Mouse (Mus musculus): Measurements from ENCODE around the gene Gm37240. TPM values are rescaled to one million over a fixed set of nuclear protein-coding genes. Genes with fewer than 3 reads are reported as not detected.

The Gm37240 gene
- polyA plus RNA-seq, 1 experiment from 2014 or later, result 3.3 TPM

DNA sequence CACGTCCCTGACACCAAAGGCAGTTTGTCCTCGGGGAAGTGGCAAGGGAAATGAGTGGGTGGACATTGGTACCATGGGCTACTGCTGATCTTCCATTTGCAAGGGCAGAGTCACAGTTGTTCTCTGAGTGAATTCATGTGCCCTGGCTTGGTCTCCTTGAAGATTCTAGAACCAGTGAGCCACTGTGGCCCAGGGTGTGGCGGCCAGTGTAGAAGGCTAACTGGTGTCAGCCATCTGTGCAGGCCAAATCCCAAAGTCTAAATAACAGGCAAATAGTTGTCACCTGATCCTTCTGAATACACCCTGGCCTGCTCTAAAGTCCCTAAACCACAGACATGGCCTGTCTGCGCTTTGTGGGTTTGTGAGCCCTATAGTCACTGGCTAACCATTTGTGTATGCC, 898.4 kb downstream of the Gm37240 start:
- Histone ChIP-seq H3K4me1 (replicated peaks; ENCODE audit: control insufficient read depth, insufficient read depth, low read length) (no peaks in the 10 kb centered on the region), H3K4me2 (replicated peaks; ENCODE audit: low read depth) (no peak overlapping the region), H3K27me3 (replicated peaks; ENCODE audit: control insufficient read depth, insufficient read depth, low read length) (no peaks in the 10 kb centered on the region), H3K36me3 (ENCODE audit: control insufficient read depth, insufficient read depth) (no peaks in the 10 kb centered on the region), H3K9ac (ENCODE audit: low read depth, low read length) (no peak overlapping the region), H3K4me3 (ENCODE audit: low read depth, low read length) (no peak overlapping the region), H3K9me3 (ENCODE audit: control insufficient read depth) (no peaks in the 10 kb centered on the region), H3K27ac (ENCODE audit: low read depth, low read length) (no peak overlapping the region)
- TF ChIP-seq CTCF (IDR thresholded peaks at IDR 0.05; ENCODE audit: low read depth), result no peak
- 90% methylated on average over 4 of the region's 4 CpGs for WGBS
- ATAC-seq, result no peak

- Histone ChIP-seq H3K4me1 (replicated peaks; ENCODE audit: control insufficient read depth, insufficient read depth, low read length) (no peaks in the 10 kb centered on the region), H3K27me3 (replicated peaks; ENCODE audit: control insufficient read depth, insufficient read depth, low read length) (no peaks in the 10 kb centered on the region), H3K9me3 (ENCODE audit: control insufficient read depth) (no peaks in the 10 kb centered on the region), H3K4me3 (ENCODE audit: low read depth, low read length) (no peak overlapping the region), H3K9ac (ENCODE audit: low read depth, low read length) (no peak overlapping the region), H3K36me3 (ENCODE audit: control insufficient read depth, insufficient read depth) (no peaks in the 10 kb centered on the region), H3K4me2 (replicated peaks; ENCODE audit: low read depth) (no peak overlapping the region), H3K27ac (ENCODE audit: low read depth, low read length) (no peak overlapping the region)
- no peak for TF ChIP-seq CTCF (IDR thresholded peaks at IDR 0.05; ENCODE audit: low read depth)
- no peak for ATAC-seq
- WGBS, result 79% methylated on average over 8 of the region's 8 CpGs
These were observed 902.1 kb downstream of the Gm37240 start for GRCm38 (mm10) chr3:84985121-84985625.

DNA sequence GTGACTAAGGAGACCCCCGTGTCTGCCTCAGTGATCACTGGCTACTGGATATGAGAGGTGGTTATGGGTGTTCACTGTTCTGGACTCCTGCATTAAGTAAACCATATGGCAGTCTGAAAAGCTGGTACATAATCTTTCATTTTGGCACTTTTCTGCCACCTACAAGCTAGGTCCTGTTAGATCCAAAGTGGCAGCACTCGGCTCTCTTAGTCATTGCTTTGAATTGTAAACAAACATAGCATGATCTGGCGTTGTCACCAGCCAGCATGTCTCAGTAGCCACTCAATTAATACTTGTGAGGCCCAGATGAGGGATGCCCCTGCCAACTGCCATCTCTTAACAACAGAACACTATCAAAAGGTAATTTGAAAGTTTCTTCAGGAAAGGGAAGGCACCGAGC, 904.6 kb downstream of the Gm37240 start:
- no peaks in the 10 kb centered on the region for H3K27me3 ChIP-seq (replicated peaks; ENCODE audit: control insufficient read depth, insufficient read depth, low read length)
- H3K4me1 ChIP-seq (replicated peaks; ENCODE audit: control insufficient read depth, insufficient read depth, low read length), result no peaks in the 10 kb centered on the region
- H3K36me3 ChIP-seq (ENCODE audit: control insufficient read depth, insufficient read depth), result 0 out of 2 replicates have a peak, but pooled peaks cover 4% of the 10 kb centered on the region
- no peak for ATAC-seq
- H3K4me3 ChIP-seq (ENCODE audit: low read depth, low read length), result no peak overlapping the region
- 50% methylated on average over 4 of the region's 4 CpGs for WGBS
- no peak overlapping the region for H3K9ac ChIP-seq (ENCODE audit: low read depth, low read length)
- H3K27ac ChIP-seq (ENCODE audit: low read depth, low read length), result no peak overlapping the region
- no peaks in the 10 kb centered on the region for H3K9me3 ChIP-seq (ENCODE audit: control insufficient read depth)
- no peak overlapping the region for H3K4me2 ChIP-seq (replicated peaks; ENCODE audit: low read depth)
- no peak for TF ChIP-seq CTCF (IDR thresholded peaks at IDR 0.05; ENCODE audit: low read depth)

- Histone ChIP-seq H3K36me3 (ENCODE audit: control insufficient read depth, insufficient read depth) (peaks cover 17% of the 10 kb centered on the region), H3K4me1 (replicated peaks; ENCODE audit: control insufficient read depth, insufficient read depth, low read length) (no peaks in the 10 kb centered on the region), H3K27ac (ENCODE audit: low read depth, low read length) (no peak overlapping the region), H3K9me3 (ENCODE audit: control insufficient read depth) (no peaks in the 10 kb centered on the region), H3K27me3 (replicated peaks; ENCODE audit: control insufficient read depth, insufficient read depth, low read length) (no peaks in the 10 kb centered on the region), H3K4me2 (replicated peaks; ENCODE audit: low read depth) (no peak overlapping the region), H3K4me3 (ENCODE audit: low read depth, low read length) (no peak overlapping the region), H3K9ac (ENCODE audit: low read depth, low read length) (no peak overlapping the region)
- no peak for ATAC-seq
- TF ChIP-seq CTCF (IDR thresholded peaks at IDR 0.05; ENCODE audit: low read depth), result no peak
- WGBS, result 97% methylated on average over 2 of the region's 2 CpGs
These were observed 907.2 kb downstream of the Gm37240 start for GRCm38 (mm10) chr3:84980158-84980557.

DNA sequence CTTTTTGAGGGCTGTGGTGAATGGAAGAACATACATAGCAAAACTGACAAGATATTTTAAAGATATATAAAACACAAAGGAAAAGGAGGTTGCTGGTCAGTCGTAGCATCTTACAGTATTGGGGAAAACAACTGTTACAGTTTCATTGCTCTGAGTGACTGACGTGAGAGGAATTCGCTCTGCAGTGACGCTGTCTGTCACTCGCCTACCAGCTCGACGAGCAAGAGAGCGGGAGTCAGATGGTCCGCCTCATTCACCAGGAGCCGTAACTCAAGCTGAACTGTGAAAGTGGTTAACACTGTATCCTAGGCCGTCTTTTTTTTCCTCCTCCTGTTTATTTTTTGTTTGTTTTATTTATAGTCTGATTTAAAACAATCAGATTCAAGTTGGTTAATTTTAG, 908.6 kb downstream of the Gm37240 start:
- no peaks in the 10 kb centered on the region for H3K27me3 ChIP-seq (replicated peaks; ENCODE audit: control insufficient read depth, insufficient read depth, low read length)
- H3K27ac ChIP-seq (ENCODE audit: low read depth, low read length), result no peak overlapping the region
- WGBS, result 92% methylated on average over 11 of the region's 11 CpGs
- no peak overlapping the region for H3K9ac ChIP-seq (ENCODE audit: low read depth, low read length)
- no peak overlapping the region for H3K4me2 ChIP-seq (replicated peaks; ENCODE audit: low read depth)
- no peaks in the 10 kb centered on the region for H3K4me1 ChIP-seq (replicated peaks; ENCODE audit: control insufficient read depth, insufficient read depth, low read length)
- no peak overlapping the region for H3K4me3 ChIP-seq (ENCODE audit: low read depth, low read length)
- no peak for TF ChIP-seq CTCF (IDR thresholded peaks at IDR 0.05; ENCODE audit: low read depth)
- no peak for ATAC-seq
- H3K9me3 ChIP-seq (ENCODE audit: control insufficient read depth), result no peaks in the 10 kb centered on the region
- H3K36me3 ChIP-seq (ENCODE audit: control insufficient read depth, insufficient read depth), result peaks cover 17% of the 10 kb centered on the region

- no peak overlapping the region for H3K27ac ChIP-seq (ENCODE audit: low read depth, low read length)
- no peaks in the 10 kb centered on the region for H3K4me1 ChIP-seq (replicated peaks; ENCODE audit: control insufficient read depth, insufficient read depth, low read length)
- no peaks in the 10 kb centered on the region for H3K27me3 ChIP-seq (replicated peaks; ENCODE audit: control insufficient read depth, insufficient read depth, low read length)
- TF ChIP-seq CTCF (IDR thresholded peaks at IDR 0.05; ENCODE audit: low read depth), result no peak
- WGBS, result 92% methylated on average over 9 of the region's 9 CpGs
- no peaks in the 10 kb centered on the region for H3K9me3 ChIP-seq (ENCODE audit: control insufficient read depth)
- H3K36me3 ChIP-seq (ENCODE audit: control insufficient read depth, insufficient read depth), result peaks cover 25% of the 10 kb centered on the region
- ATAC-seq, result no peak
- no peak overlapping the region for H3K9ac ChIP-seq (ENCODE audit: low read depth, low read length)
- H3K4me3 ChIP-seq (ENCODE audit: low read depth, low read length), result no peak overlapping the region
- H3K4me2 ChIP-seq (replicated peaks; ENCODE audit: low read depth), result no peak overlapping the region
These were observed 913.1 kb downstream of the Gm37240 start for GRCm38 (mm10) chr3:84974193-84974592.

DNA sequence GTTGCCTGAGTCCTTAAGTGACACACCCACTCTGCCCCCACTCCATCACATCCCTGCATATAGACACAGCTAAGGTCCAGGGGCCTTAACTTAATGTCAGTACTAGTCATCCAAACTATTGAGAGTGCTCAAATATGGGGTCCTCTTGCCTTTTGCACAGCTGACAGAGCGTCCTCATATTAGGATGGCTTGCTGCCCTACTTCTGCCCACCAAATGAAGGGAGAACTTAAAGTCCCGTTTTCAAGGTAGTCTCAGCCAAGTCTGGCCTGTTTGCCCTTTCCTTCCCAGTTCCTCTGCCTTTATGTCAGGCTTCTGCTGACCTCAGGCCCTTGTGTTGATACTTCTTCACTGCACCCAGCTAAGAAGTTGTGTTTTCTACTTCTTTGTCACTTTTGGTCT, 914.4 kb downstream of the Gm37240 start:
- Histone ChIP-seq H3K4me2 (replicated peaks; ENCODE audit: low read depth) (no peak overlapping the region), H3K9ac (ENCODE audit: low read depth, low read length) (no peak overlapping the region), H3K9me3 (ENCODE audit: control insufficient read depth) (no peaks in the 10 kb centered on the region), H3K4me1 (replicated peaks; ENCODE audit: control insufficient read depth, insufficient read depth, low read length) (no peaks in the 10 kb centered on the region), H3K4me3 (ENCODE audit: low read depth, low read length) (no peak overlapping the region), H3K27me3 (replicated peaks; ENCODE audit: control insufficient read depth, insufficient read depth, low read length) (no peaks in the 10 kb centered on the region), H3K36me3 (ENCODE audit: control insufficient read depth, insufficient read depth) (peaks cover 26% of the 10 kb centered on the region), H3K27ac (ENCODE audit: low read depth, low read length) (no peak overlapping the region)
- no peak for ATAC-seq
- WGBS, result 93% methylated on average over 2 of the region's 2 CpGs
- TF ChIP-seq CTCF (IDR thresholded peaks at IDR 0.05; ENCODE audit: low read depth), result no peak

Measured in intestine, postnatal 0 days (tissue).